Mouse (Mus musculus) G1E-ER4 (cell line): ENCODE data around the gene Olfr148. TPM values are rescaled to one million over a fixed set of nuclear protein-coding genes. Genes with fewer than 3 reads are reported as not detected.

Experiments
- GATA1 ChIP-seq: IDR thresholded peaks from one replicate; pipeline ENCODE4 v1.8.0; 2012; ENCODE audit warnings: low read length, inconsistent platforms
- polyA plus RNA-seq: library from polyadenylated mRNA; stranded (reverse); fragments of >175 nt; gene quantifications from 2 replicates; pipeline ENCODE4 v1.2.3, GENCODE M21; 2012

Olfr148 gene
- polyA plus RNA-seq, result not detected in 2 replicates

DNA sequence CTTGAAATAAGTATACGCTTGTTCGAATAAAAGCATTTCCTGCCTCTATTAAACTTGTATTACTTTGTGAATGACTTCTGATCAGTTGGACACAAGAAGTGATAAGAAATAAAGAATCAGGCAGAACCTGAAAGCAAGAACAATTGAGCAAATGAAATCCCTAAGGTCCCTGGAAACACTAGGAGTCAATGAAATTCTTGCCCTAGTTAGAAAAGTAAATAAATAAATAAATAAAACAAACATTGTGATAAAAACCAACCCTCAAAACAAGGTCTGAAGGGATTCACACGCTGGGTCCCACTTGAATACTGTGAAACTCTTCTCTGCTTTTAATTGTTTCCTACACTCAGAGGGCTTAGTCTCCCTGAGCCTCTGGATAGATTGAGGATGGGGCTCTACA, at the start of gene Olfr148:
Olfr148 (plus strand) TSS at position 301 of the 400 bp plus-strand sequence.
- TF ChIP-seq GATA1, result no peak

DNA sequence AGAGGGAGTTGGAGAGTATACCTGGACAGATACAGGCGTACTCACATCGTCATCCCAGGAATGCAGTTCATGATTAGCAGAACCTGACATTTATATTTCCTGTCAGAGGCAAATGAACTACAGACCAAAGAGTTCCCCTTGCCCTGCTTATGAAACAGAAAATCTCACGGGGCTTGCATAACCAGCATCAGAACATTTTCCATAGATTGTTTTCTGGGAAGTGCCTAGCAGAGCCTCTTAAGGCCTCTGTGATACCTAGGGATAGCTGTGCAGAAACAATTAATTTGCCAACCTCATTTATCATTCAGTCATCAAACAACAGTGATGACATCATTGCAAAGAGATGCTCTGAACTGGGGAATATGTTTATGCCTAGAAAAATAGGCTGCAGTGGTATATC, 35.0 kb upstream of the Olfr148 start, which contains the start of gene Olfr959:
Olfr959 (minus strand) TSS at position 101 of the 400 bp plus-strand sequence.
- no peak for TF ChIP-seq GATA1

DNA sequence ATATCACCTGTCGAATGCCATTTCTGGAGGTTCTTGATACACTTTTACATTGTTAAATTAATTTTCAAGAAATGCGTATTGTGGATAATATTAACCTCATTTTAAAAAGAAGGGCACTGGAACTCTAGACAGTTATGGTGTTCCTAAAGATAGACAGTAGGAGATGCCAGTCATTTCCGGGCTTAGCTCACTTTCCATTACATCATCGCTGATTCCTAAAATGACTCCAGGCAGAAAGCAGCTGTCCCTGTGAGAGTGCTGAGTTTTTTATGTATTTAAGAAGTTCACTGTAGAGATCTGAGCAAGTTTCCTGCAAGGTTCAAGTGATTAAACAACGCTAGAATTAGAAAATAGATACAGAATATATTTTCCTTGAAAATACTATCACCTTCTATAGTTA, 33.4 kb upstream of the Olfr148 start:
- no peak for TF ChIP-seq GATA1

DNA sequence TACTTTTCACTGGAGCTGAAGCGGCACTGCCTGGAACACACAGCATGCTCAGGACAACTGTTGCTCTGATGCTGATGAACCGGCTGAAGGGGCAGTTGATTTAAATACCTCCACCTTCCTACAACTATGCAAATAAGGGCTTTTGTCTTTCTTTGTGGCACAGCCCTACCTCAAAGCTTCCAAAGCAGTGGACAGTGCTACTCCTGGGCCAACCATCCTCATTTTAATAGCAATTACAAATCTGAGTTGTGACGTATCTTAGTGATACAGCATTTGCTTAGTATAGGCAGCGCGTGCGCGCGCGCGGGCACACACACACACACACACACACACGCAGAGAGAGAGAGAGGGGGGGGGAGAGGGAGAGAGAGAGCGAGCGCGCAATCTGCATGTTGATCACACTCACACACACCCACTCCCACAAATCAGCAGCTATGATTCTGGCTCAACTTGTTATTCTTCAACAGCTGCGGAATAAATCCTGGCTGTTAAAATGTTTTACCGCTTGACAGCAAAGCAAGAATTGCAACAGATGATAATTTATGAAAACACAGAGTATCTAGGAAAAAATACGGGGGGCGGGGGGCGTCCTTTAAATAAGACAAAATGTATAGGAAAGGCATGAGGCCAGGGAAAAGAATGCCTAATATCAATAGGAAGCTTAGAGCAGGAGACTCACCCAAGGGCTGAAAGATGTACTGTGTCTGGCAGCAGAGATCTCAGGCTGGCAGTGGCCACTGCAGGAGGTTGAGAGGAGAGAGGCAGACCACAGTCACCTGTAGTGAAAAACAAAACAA, 7.7 kb upstream of the Olfr148 start:
- TF ChIP-seq GATA1, result no peak

DNA sequence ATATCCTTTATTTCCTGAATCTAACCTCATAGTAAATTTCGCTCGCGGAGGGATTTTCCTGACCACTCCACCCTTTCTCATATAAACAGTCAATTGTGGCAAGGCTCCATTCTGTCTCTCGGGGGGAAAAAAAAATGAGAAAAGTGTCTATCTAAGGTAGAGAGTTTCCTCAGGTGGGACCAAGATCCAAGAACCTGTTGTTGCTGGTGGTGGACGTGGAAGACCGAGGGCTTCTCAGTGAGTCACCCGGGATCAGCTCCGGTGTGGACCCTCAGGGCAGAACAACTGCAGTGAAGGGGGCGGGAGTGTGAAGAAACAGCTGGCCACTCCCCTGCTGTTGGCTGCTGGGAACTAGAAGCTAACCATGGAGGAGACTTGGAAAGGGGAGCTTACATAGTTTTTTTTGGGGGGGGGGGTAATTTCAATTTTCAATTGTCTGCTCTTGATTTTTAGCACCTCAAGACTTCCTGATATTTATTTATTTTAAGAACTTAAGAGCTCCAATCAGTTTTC, 7.1 kb upstream of the Olfr148 start:
- TF ChIP-seq GATA1, result no peak

DNA sequence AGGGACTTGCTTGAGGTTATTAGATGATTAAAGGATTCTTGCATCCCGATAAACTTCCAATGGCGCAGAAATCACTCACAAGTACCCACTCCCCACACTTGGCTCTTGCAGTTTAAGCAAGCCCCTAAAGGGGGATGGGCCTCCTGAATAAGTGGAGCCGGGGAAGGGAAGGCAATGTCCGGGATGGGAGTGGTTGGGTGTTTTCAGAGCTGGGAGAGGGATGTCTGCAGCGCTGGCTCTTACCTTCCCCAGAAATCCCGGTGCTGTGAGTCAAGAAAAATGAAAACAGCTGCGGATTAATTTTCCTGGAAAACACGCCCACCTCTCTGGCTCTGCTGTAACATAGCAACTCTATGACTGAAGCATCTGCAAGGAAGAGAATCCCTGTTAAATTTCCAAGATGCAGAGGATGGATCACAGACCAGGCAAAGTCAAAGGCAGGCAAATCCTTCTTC, 6.4 kb upstream of the Olfr148 start, which contains the start of gene AW551984:
AW551984 (minus strand) TSS at position 405 of the 455 bp plus-strand sequence.
- no peak for TF ChIP-seq GATA1

DNA sequence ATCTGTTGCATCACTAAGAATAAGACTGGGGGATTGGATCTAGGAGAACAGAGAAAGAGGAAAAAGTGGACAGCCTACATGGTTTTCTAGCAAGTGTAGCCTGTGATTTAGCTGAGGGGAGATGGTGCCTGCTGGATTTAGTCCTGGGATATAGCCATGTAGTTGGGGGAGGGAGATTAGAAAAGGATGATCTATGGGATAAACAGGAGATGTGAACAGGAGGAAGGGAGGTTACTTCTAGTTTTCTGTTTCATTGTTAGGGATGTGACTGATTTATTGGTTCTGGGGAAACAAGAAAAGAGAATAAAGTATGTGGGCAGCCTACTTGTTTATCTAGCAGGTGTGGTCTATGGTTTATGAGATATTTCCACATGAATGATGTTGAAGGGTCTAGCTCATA, 2.0 kb upstream of the Olfr148 start:
- TF ChIP-seq GATA1, result no peak

DNA sequence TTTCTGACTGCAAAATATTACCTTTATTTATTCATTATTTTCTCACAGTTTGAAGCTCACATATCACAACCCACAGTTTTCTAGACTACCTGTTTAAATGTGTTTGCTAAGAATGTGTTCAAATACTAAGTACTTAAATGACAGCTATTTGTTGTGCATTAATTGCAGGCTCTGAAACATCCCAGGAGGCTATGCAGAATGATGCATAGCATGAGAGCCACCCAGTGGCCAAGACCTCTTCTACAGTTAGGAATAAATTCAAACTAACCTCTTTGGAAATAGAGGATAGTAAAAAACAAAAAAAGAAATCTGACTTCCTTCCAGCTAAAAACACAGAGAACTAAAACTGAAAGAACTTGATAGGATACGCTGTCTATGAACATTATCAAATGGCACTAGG, 1.5 kb downstream of the Olfr148 start:
- no peak for TF ChIP-seq GATA1

DNA sequence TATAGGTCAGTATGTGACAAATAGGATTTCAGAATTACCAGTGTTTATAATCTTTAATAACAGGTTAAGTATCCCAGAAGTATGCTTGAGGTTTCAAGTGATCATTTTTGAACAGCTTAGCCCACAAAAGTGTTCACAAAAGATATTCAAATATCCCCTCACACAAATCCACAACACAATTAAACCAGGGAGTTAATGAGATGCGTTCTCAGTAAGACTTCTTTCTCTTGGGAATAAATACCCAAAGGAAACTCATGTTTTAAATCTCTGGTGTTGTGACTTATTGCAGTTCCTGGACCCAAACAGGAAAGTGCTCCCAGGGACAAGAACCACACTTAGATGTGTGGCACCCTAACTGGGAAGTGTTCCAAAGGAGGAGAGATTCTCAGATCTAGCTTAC, 10.6 kb downstream of the Olfr148 start, which contains the start of gene Olfr960:
Olfr960 (plus strand) TSS at position 301 of the 400 bp plus-strand sequence.
- no peak for TF ChIP-seq GATA1

DNA sequence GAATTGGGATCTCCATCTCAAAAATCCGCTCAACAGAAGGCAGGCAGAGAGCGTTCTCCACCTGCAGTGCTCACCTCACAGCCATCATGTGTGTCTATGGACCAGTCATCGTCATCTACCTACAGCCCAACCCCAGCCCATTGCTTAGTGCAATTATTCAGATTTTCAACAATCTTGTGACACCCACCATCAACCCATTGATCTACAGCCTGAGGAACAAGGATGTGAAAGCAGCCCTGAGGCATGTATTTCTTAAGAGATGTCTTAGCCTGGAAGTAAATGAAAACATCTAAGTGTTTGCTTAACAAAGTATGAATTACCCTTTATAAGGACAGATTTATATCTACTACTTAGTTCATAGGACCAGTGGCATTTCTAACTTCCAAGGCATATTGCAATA, 13.3 kb downstream of the Olfr148 start:
- TF ChIP-seq GATA1, result no peak

DNA sequence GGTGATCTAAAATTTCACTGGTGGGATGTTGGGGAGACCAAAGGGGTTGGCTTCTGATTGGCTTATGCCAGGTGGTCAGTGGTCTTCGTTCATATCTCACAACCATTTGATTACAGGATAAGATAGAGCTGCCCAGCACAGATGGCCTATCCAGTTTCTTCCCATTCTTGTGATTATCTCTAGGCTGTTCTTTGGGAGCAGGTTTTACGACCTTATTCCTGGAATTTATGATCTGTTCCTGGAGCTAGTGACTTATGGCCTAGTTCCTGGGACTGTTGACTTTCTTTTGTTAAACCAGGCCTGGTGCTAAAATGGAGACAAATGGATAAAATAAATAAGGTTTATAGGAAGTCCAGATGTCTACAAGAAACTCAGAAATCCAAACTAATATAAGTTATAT, 14.3 kb downstream of the Olfr148 start:
- TF ChIP-seq GATA1, result no peak

DNA sequence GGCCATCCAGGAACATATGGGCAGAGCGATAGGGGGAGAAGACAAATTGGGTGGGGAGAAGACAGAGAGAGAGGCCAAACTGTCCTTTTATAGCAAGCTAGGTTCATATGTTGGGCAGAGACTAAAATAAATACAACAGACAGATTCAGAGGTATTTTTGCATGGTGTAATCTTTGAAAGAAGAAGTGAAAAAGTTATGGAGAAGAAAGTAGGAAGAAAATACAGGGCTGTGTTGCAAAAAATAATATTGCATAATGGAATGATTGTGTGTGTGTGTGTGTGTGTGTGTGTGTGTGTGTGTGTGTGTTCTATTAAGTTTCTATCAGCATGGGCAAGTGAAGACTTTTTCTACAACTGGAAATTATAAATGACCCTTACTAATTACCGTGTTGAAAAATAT, 18.6 kb downstream of the Olfr148 start:
- TF ChIP-seq GATA1, result no peak

DNA sequence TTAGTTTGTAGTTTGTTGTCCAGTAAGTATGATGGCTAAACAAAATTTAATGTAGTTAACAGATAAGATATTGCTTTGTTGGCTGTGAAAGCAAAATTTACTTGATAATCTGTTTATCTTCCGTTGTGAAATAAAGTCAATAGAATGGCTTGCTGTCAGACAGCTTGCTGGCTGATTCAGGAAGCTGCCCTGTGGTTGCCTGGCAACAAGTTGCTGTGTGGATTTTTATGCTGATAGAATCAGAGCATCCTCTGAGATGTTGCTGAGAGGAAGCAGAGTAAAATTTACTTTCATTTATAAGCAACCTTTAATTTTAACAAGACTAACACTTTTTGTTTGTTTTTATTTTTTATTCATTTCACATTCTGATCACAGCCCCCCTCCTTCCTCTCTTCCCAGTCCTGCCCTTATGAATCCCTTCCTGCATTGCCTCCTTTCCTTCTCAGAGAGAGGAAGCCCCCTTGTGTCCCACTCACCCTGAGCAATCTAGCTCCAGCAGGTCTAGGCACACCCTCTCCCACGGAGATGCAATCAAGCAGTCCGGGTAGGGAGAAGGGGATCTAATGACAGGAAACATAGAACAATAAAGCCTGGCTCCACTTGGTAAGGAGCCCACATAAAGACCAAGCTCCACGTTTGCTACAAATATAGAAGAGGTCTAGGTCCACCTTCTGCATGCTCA, 23.6 kb downstream of the Olfr148 start:
- TF ChIP-seq GATA1, result no peak

DNA sequence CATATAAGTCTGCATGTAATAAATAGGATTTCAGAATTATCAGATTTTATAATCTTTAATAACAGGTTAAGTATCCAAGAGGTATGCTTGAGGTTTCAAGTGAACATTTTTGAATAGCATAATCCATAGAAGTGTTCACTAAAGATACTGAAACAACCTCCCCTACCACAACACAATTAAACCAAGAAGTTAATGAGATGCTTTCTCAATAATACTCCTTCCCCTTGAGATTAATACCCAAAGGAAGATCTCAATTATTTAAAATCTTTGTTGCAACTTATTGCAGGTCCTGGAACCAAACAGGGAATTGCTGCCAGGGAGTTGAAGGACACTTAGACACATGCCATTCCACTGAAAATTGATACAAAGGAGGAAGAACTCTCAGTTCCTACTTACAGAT, 34.3 kb downstream of the Olfr148 start, which contains the start of gene Olfr961:
Olfr961 (plus strand) TSS at position 301 of the 400 bp plus-strand sequence.
- TF ChIP-seq GATA1, result no peak

DNA sequence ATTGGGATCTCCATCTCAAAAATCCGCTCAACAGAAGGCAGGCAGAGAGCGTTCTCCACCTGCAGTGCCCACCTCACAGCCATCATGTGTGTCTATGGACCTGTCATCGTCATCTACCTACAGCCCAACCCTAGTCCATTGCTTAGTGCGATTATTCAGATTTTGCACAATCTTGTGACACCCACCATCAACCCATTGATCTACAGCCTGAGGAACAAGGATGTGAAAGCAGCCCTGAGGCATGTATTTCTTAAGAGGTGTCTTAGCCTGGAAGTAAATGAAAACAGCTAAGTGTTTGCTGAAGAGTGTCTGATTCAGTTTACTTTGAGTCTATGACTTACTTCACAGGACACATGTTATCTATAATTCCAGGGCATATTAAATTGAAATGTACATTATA, 36.9 kb downstream of the Olfr148 start:
- no peak for TF ChIP-seq GATA1

DNA sequence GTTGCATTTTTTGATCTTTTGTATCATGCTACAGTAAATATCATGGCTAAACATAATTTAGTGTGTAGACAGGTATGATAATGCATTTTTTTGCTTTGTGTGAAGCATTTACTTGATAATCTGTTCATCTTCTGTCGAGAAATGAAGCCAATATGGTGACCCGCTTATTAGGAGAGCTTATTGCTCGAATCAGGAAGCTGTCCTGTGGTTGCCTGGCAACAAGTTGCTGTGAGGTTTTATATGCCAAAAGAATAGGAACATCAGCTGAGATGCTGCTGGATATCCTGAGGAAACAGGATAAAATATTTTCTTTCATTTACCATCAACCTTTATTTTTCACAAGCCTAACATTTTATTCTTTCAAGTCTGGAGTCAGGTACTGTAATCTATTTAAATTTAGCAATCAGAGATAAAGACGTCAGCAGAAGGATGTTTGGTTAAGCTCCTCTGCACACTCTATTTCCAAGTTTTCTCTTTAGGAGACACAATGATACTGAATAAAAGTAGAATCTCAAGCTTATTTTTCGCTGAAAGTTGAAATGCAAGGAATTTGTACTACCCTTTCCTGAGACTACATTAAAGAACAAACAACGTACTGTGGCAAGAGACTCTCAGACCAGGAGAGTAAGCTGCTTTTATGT, 44.4 kb downstream of the Olfr148 start:
- no peak for TF ChIP-seq GATA1

Other genes with a start within 250 kb of the Olfr148 start
- gene Olfr951, start 223.2 kb upstream of the Olfr148 start, polyA plus RNA-seq, result not detected in 2 replicates
- gene Olfr952, start 183.5 kb upstream of the Olfr148 start, polyA plus RNA-seq, result not detected in 2 replicates
- gene Olfr954, start 154.0 kb upstream of the Olfr148 start, polyA plus RNA-seq, result not detected in 2 replicates
- gene Olfr955, start 138.7 kb upstream of the Olfr148 start, polyA plus RNA-seq, result not detected in 2 replicates
- not detected in 2 replicates for gene Olfr44, start 116.7 kb upstream of the Olfr148 start, polyA plus RNA-seq
- not detected in 2 replicates for gene Olfr957, start 94.8 kb upstream of the Olfr148 start, polyA plus RNA-seq
- not detected in 2 replicates for gene Olfr958, start 56.6 kb upstream of the Olfr148 start, polyA plus RNA-seq
- gene Olfr959, start 35.1 kb upstream of the Olfr148 start, polyA plus RNA-seq, result not detected in 2 replicates
- not detected in 2 replicates for gene AW551984, start 6.3 kb upstream of the Olfr148 start, polyA plus RNA-seq
- gene Olfr960, start 10.7 kb downstream of the Olfr148 start, polyA plus RNA-seq, result not detected in 2 replicates
- not detected in 2 replicates for gene Olfr961, start 34.4 kb downstream of the Olfr148 start, polyA plus RNA-seq
- not detected in 2 replicates for gene Olfr963, start 56.5 kb downstream of the Olfr148 start, polyA plus RNA-seq
- gene Olfr149, start 96.5 kb downstream of the Olfr148 start, polyA plus RNA-seq, result not detected in 2 replicates
- not detected in 2 replicates for gene Olfr965, start 100.7 kb downstream of the Olfr148 start, polyA plus RNA-seq
- not detected in 2 replicates for gene Olfr150, start 120.3 kb downstream of the Olfr148 start, polyA plus RNA-seq
- not detected in 2 replicates for gene Olfr967, start 135.6 kb downstream of the Olfr148 start, polyA plus RNA-seq
- gene Olfr968, start 172.6 kb downstream of the Olfr148 start, polyA plus RNA-seq, result not detected in 2 replicates
- not detected in 2 replicates for gene Olfr969, start 180.3 kb downstream of the Olfr148 start, polyA plus RNA-seq
- gene Olfr970, start 198.2 kb downstream of the Olfr148 start, polyA plus RNA-seq, result not detected in 2 replicates
- gene Olfr971, start 226.2 kb downstream of the Olfr148 start, polyA plus RNA-seq, result not detected in 2 replicates